Comparison of ENCODE assay signal across 12 mouse cellular contexts in genomic region chr8:53872033-53872619, GRCm38 (mm10).
"Had no signal": no experiment of that assay in that cellular context is flagged by ENCODE, and none has a peak within 500 bp of the region (broad histone marks: within the 10 kb centered on the region; RNA-seq: fewer than 3 reads in every experiment).

No protein-coding gene starts in this region.

- H3K4me1 ChIP-seq: limb, embryonic 15.5 days; liver, embryonic 12.5 days; neural tube, embryonic 15.5 days had no signal

- H3K4me3 ChIP-seq: left cerebral cortex, adult 2 months; limb, embryonic 15.5 days; liver, embryonic 12.5 days; myocyte; neural tube, embryonic 15.5 days had no signal

- H3K27ac ChIP-seq: left cerebral cortex, adult 2 months; limb, embryonic 15.5 days; liver, embryonic 12.5 days; neural tube, embryonic 15.5 days had no signal

- H3K36me3 ChIP-seq: limb, embryonic 15.5 days; liver, embryonic 12.5 days; neural tube, embryonic 15.5 days had no signal

- DNase-seq: kidney, adult 18-20 months; kidney, postnatal 10 days; lung, embryonic 14.5 days; lung, postnatal 10 days; lung, postnatal 4 days; thymus, adult 18-20 months; thymus, postnatal 14 days had no signal

- ATAC-seq: liver, embryonic 12.5 days had no signal

- H3K4me2 ChIP-seq: limb, embryonic 15.5 days; liver, embryonic 12.5 days; lung, embryonic 14.5 days; neural tube, embryonic 15.5 days had no signal

- H3K27me3 ChIP-seq: limb, embryonic 15.5 days; liver, embryonic 12.5 days; neural tube, embryonic 15.5 days had no signal

- H3K9me3 ChIP-seq: limb, embryonic 15.5 days; liver, embryonic 12.5 days; neural tube, embryonic 15.5 days had no signal

- H3K9ac ChIP-seq: limb, embryonic 15.5 days; liver, embryonic 12.5 days; lung, embryonic 14.5 days; neural tube, embryonic 15.5 days had no signal
